Mouse (Mus musculus) thymus, adult 2 months (tissue): Measurements from ENCODE around the gene Csf2rb. TPM values are rescaled to one million over a fixed set of nuclear protein-coding genes. Genes with fewer than 3 reads are reported as not detected.

Experiments
- DNase-seq: peaks from one replicate; pipeline ENCODE4 v3.0.0; 2021
- H3K27ac ChIP-seq: fragments of 200-500 bp; 2 replicates; pipeline ENCODE4 v1.5.1; 2012; ENCODE audit warnings: low read length, control low read depth; ENCODE audit not compliant: control insufficient read depth, insufficient read depth
- H3K27me3 ChIP-seq: fragments of 200-500 bp; 2 replicates; pipeline ENCODE4 v1.6.1; 2012; ENCODE audit warnings: mild to moderate bottlenecking, low read length, moderate library complexity, mixed read lengths; ENCODE audit not compliant: control insufficient read depth, insufficient read depth
- H3K36me3 ChIP-seq: fragments of 200-500 bp; 2 replicates; pipeline ENCODE4 v1.6.1; 2012; ENCODE audit warnings: mild to moderate bottlenecking, low read length, moderate library complexity; ENCODE audit not compliant: control insufficient read depth, insufficient read depth
- H3K4me1 ChIP-seq: fragments of 200-500 bp; replicated peaks from 2 replicates; pipeline ENCODE4 v1.6.1; 2012; ENCODE audit warnings: low read length; ENCODE audit not compliant: control insufficient read depth, insufficient read depth
- H3K4me3 ChIP-seq: fragments of 200-500 bp; 2 replicates; pipeline ENCODE4 v1.5.1; 2012; ENCODE audit warnings: mild to moderate bottlenecking, low read length, control low read depth, moderate library complexity; ENCODE audit not compliant: control insufficient read depth, insufficient read depth
- CTCF ChIP-seq: fragments of 200-500 bp; IDR thresholded peaks from 2 replicates; pipeline ENCODE4 v1.5.1; 2012; ENCODE audit warnings: mild to moderate bottlenecking, control low read depth, low read length, moderate library complexity, borderline replicate concordance; ENCODE audit not compliant: control insufficient read depth, poor library complexity, insufficient read depth; ENCODE audit errors: extremely low read depth
- POLR2A ChIP-seq: fragments of 200-500 bp; IDR thresholded peaks from 2 replicates; pipeline ENCODE4 v1.6.1; 2012; ENCODE audit warnings: mild to moderate bottlenecking, low read length, control low read depth, moderate library complexity; ENCODE audit not compliant: control insufficient read depth, poor library complexity, insufficient read depth; ENCODE audit errors: extremely low read depth
- WGBS: fragments of 180-500 bp; shearing (Covaris S2); methylation state at CpG from one replicate; pipeline ENCODE4 v1.1.7; 2018; 5-methylcytosine and 5-hydroxymethylcytosine counted together
- polyA plus RNA-seq: library from polyadenylated mRNA; depleted of rRNA; stranded (reverse); fragments of >200 nt; gene quantifications from 2 replicates; pipeline ENCODE4 v1.2.3, GENCODE M21; 2012; rRNA removed

Gene Csf2rb
- polyA plus RNA-seq, 1 experiment: 38.3 TPM

DNA sequence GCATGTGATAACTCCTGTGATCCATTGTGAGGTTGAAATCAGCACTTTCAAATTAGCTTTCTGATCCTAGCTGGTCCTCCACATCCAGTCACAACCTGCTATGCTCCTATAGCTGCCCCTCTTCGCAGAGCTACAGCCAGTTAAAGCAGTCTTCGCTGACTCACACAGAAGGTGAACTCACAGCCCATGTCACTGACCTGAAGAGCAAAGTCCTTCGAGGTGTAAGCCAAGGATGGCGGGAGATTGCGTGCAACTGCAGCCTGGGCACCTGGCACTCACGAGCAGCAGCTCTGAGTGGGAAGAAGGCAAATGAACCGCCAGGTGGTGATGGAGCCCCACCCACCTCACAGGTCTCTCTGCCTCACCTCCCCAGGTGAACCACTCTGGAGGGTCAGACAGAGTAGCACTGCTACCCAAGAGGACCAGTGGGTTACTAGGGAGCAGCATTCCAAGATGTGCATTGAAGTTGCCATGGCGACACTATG lies 70.0 kb downstream of the Csf2rb start, which contains the start of gene Tex33:
Gene Tex33, minus strand, starts transcription at position 435 of the 485 bp plus-strand sequence.
- Histone ChIP-seq H3K27ac (no peak within 1 kb of the TSS), H3K4me3 (no peak within 1 kb of the TSS), H3K36me3 (no peaks in the 10 kb centered on the region), H3K27me3 (no peaks in the 10 kb centered on the region), H3K4me1 (peaks cover 6% of the 10 kb centered on the region)
- DNase-seq: no peak
- WGBS: 95% methylated on average over 8 of the region's 8 CpGs
- no peak for TF ChIP-seq CTCF
- TF ChIP-seq POLR2A: no peak

DNA sequence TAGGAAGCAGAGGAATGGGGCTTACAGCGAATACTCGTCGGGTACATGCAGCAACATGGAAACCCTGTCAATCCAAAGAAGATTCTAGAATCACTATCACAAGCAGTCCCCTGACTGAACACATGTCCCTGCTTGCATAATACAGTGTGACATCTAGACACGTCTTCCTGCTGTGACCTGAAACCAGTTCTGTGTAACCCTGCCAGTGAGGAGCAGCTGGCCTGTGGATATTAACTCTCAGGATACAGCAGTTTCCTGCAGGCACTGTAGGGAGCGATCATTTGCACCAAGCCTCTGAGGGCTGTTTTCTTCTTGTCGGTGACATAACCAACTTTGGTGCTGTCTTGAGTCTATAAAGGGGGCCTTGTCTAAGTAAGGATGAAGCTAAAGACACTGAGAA lies 75.8 kb downstream of the Csf2rb start:
- Histone ChIP-seq H3K4me3 (no peak overlapping the region), H3K27ac (no peak overlapping the region), H3K4me1 (peaks cover 19% of the 10 kb centered on the region), H3K36me3 (no peaks in the 10 kb centered on the region), H3K27me3 (no peaks in the 10 kb centered on the region)
- no peak for DNase-seq
- TF ChIP-seq CTCF (no peak), POLR2A (no peak)
- WGBS: 70% methylated on average over 6 of the region's 6 CpGs

DNA sequence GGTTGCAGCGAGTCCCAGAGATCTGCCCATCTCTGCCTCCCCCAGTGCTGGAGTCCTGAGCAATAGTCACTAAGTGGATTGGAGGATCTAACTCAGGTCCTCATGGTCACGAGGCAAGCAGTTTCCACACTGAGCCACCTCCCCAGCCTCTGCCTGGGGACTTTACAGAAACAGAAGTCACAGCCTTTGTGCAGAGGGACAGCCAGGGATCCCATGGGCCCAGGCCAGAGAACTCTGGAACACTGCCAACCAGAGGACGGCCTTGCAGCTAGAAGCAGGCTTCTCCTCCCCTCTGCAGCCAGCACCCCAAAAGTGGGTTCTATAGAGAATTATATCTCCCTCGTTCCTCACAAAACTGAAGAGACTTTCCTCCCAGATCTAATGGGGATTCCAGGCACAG lies 76.4 kb downstream of the Csf2rb start:
- TF ChIP-seq POLR2A (no peak), CTCF (no peak)
- H3K4me1 ChIP-seq: peaks cover 19% of the 10 kb centered on the region
- H3K27ac ChIP-seq: no peak overlapping the region
- no peak overlapping the region for H3K4me3 ChIP-seq
- 76% methylated on average over 4 of the region's 4 CpGs for WGBS
- H3K27me3 ChIP-seq: no peaks in the 10 kb centered on the region
- DNase-seq: no peak
- no peaks in the 10 kb centered on the region for H3K36me3 ChIP-seq

DNA sequence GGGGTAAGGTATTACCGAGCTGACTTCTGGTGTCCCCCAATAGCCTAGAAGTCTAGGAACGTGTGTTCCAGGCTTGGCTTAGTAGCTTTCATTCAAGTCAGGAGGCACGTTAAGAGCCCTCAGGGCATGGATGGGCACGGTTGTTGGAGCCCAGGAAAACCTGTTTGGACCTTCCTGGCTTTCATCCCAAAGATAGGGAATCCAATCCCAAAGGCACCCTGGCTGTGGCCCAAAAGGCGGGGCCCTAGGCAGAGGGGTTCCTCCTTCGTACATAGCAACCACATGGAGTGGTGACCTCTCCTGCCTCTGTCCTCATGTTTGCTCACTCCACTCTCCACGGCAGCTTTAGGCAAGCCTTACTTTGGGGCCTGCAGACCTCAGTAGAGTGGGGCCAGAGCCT lies 76.9 kb downstream of the Csf2rb start:
- Histone ChIP-seq H3K4me1 (peaks cover 22% of the 10 kb centered on the region), H3K36me3 (no peaks in the 10 kb centered on the region), H3K27ac (no peak overlapping the region), H3K27me3 (no peaks in the 10 kb centered on the region), H3K4me3 (no peak overlapping the region)
- DNase-seq: no peak
- TF ChIP-seq CTCF (no peak), POLR2A (no peak)
- 90% methylated on average over 7 of the region's 7 CpGs for WGBS

DNA sequence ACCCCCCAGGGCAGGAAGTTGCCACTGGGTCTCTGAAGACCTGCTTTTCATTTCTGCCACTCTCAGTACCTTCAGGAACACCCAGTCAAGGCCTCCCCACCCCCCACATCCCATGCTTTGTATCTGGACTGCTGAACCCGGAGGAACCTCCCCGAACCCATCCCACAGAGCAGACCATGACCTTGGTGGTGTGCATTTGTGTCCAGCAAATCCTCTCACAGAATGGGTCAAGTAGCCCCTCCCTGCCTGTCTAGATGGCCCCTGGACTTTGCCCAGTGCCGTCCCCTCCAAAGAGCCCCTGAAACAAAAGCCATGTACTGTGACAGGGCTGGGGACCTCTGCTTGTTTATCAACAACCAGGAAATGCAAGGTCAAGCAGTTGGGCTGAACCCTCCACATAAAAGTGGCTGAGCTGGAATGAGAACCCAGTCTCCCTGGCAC lies 77.8 kb downstream of the Csf2rb start:
- TF ChIP-seq POLR2A (no peak), CTCF (no peak)
- peaks cover 25% of the 10 kb centered on the region for H3K4me1 ChIP-seq
- H3K4me3 ChIP-seq: no peak overlapping the region
- H3K27ac ChIP-seq: no peak overlapping the region
- no peak for DNase-seq
- no peaks in the 10 kb centered on the region for H3K36me3 ChIP-seq
- H3K27me3 ChIP-seq: no peaks in the 10 kb centered on the region
- WGBS: 97% methylated on average over 3 of the region's 3 CpGs

Other genes starting within 250 kb of the Csf2rb start
- not detected in 2 replicates for gene Cacng2, start 205.7 kb upstream of the Csf2rb start, polyA plus RNA-seq
- gene Ift27, start 151.6 kb upstream of the Csf2rb start, polyA plus RNA-seq: 63.3 and 97.2 TPM in 2 replicates
- gene Pvalb, start 119.4 kb upstream of the Csf2rb start, polyA plus RNA-seq: 0.37 and 0.71 TPM in 2 replicates
- 17.6 and 27.9 TPM in 2 replicates for gene Ncf4, start 81.0 kb upstream of the Csf2rb start, polyA plus RNA-seq
- gene Csf2rb2, start 20.0 kb upstream of the Csf2rb start, polyA plus RNA-seq: 17.2 and 19.9 TPM in 2 replicates
- gene Tex33, start 70.2 kb downstream of the Csf2rb start, polyA plus RNA-seq: 0.46 and 0.50 TPM in 2 replicates
- 44.5 and 58.0 TPM in 2 replicates for gene Tst, start 80.2 kb downstream of the Csf2rb start, polyA plus RNA-seq
- 188 and 195 TPM in 2 replicates for gene Mpst, start 80.7 kb downstream of the Csf2rb start, polyA plus RNA-seq
- 77.8 and 78.0 TPM in 2 replicates for gene Kctd17, start 102.8 kb downstream of the Csf2rb start, polyA plus RNA-seq
- 0.39 and 1.5 TPM in 2 replicates for gene Tmprss6, start 142.9 kb downstream of the Csf2rb start, polyA plus RNA-seq
- 49.7 and 53.7 TPM in 2 replicates for gene Il2rb, start 169.5 kb downstream of the Csf2rb start, polyA plus RNA-seq
- gene C1qtnf6, start 205.7 kb downstream of the Csf2rb start, polyA plus RNA-seq: 12.5 and 13.5 TPM in 2 replicates
- 1.6 and 2.2 TPM in 2 replicates for gene Sstr3, start 218.9 kb downstream of the Csf2rb start, polyA plus RNA-seq
- gene Rac2, start 247.0 kb downstream of the Csf2rb start, polyA plus RNA-seq: 1,833 and 1,914 TPM in 2 replicates